14 mouse cellular contexts compared by ENCODE assay signal in the genomic region with DNA sequence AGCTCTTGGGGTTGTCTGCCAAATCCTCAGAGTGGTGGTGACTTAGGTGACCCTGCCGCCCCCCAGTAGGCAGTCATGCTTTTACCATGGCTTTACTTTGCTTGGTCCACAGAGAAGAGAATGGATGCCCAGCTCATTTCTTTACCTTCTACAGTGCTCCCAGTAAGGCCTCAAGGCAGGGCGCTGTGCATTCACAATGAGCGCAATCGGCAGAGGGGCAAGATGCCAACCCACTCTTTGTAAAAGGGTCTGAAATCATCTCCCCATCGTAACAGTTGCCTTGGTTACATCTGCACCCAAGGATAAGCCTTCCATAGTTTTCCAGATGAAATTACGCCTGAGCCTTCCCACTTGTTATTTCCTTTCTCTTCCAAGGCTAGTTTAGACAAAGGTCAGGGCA. TPM values are rescaled to one million over a fixed set of nuclear protein-coding genes. Genes with fewer than 3 reads are reported as not detected.
DNase-seq lines count a peak whose midpoint lies in the region; ATAC-seq lines count a peak whose summit lies in the region.
"Had no signal": no experiment of that assay in that cellular context is flagged by ENCODE, and none has a peak within 500 bp of the region (broad histone marks: within the 10 kb centered on the region; RNA-seq: fewer than 3 reads in every experiment).

No protein-coding gene starts in this region.

- 43% methylated on average over 6 of the region's 6 CpGs for WGBS in forebrain, embryonic 13.5 days
- WGBS in forebrain, embryonic 10.5 days, result 90% methylated on average over 6 of the region's 6 CpGs
- WGBS in hindbrain, embryonic 16.5 days, result 49% methylated on average over 6 of the region's 6 CpGs
- 46% methylated on average over 6 of the region's 6 CpGs for WGBS in midbrain, embryonic 15.5 days

- H3K27me3 ChIP-seq in forebrain, embryonic 13.5 days, result peaks cover 39% of the 10 kb centered on the region
- H3K27me3 ChIP-seq in forebrain, embryonic 10.5 days (ENCODE audit: poor library complexity, severe bottlenecking), result no peaks in the 10 kb centered on the region
- H3K27me3 ChIP-seq in hindbrain, embryonic 16.5 days (replicated peaks; ENCODE audit: control insufficient read depth, insufficient read depth, low read length), result no peaks in the 10 kb centered on the region
- no peaks in the 10 kb centered on the region for H3K27me3 ChIP-seq in midbrain, embryonic 15.5 days (replicated peaks)
- H3K27me3 ChIP-seq: embryonic facial prominence, embryonic 15.5 days; limb, embryonic 12.5 days; liver, embryonic 15.5 days had no signal

- peaks cover 41% of the 10 kb centered on the region for H3K4me1 ChIP-seq in forebrain, embryonic 13.5 days
- peaks cover 27% of the 10 kb centered on the region for H3K4me1 ChIP-seq in forebrain, embryonic 10.5 days
- H3K4me1 ChIP-seq in hindbrain, embryonic 16.5 days (ENCODE audit: control insufficient read depth, insufficient read depth, low read depth, low read length), result peaks cover 22% of the 10 kb centered on the region
- H3K4me1 ChIP-seq in midbrain, embryonic 15.5 days, result peaks cover 26% of the 10 kb centered on the region
- H3K4me1 ChIP-seq: limb, embryonic 12.5 days; liver, embryonic 15.5 days had no signal

- no peak overlapping the region for H3K4me3 ChIP-seq in forebrain, embryonic 13.5 days
- H3K4me3 ChIP-seq in forebrain, embryonic 10.5 days, result no peak overlapping the region
- H3K4me3 ChIP-seq in hindbrain, embryonic 16.5 days (ENCODE audit: low read length), result no peak overlapping the region
- H3K4me3 ChIP-seq in midbrain, embryonic 15.5 days, result no peak overlapping the region
- H3K4me3 ChIP-seq: embryonic facial prominence, embryonic 15.5 days; limb, embryonic 12.5 days; liver, embryonic 15.5 days had no signal

- no peak overlapping the region for H3K9ac ChIP-seq in forebrain, embryonic 13.5 days
- H3K9ac ChIP-seq in hindbrain, embryonic 16.5 days (ENCODE audit: low read depth, low read length), result no peak overlapping the region; the same call in 1 of the 2 replicates
- H3K9ac ChIP-seq in midbrain, embryonic 15.5 days, result no peak overlapping the region
- H3K9ac ChIP-seq: embryonic facial prominence, embryonic 15.5 days; limb, embryonic 12.5 days; liver, embryonic 15.5 days had no signal

- 0 out of 2 replicates have a peak overlapping the region, but pooled peaks have one; percentile 4 for H3K4me2 ChIP-seq in forebrain, embryonic 13.5 days
- H3K4me2 ChIP-seq in hindbrain, embryonic 16.5 days (ENCODE audit: low read length), result no peak overlapping the region
- H3K4me2 ChIP-seq in midbrain, embryonic 15.5 days, result no peak overlapping the region
- H3K4me2 ChIP-seq: embryonic facial prominence, embryonic 15.5 days; limb, embryonic 12.5 days; liver, embryonic 15.5 days had no signal

- H3K27ac ChIP-seq in forebrain, embryonic 13.5 days, result no peak overlapping the region
- no peak overlapping the region for H3K27ac ChIP-seq in forebrain, embryonic 10.5 days
- H3K27ac ChIP-seq in hindbrain, embryonic 16.5 days (ENCODE audit: low read depth, low read length), result peak overlapping the region; percentile 51
- peak overlapping the region; percentile 55 for H3K27ac ChIP-seq in midbrain, embryonic 15.5 days
- H3K27ac ChIP-seq: embryonic facial prominence, embryonic 15.5 days; limb, embryonic 12.5 days; liver, embryonic 15.5 days had no signal

- ATAC-seq in forebrain, embryonic 13.5 days, result peak; percentile 61
- peak; percentile 72 for ATAC-seq in hindbrain, embryonic 16.5 days
- peak; percentile 57 for ATAC-seq in midbrain, embryonic 15.5 days (replicated peaks)
- ATAC-seq in erythroid progenitor cell, adult 5-6 weeks (replicated peaks; ENCODE audit: low FRiP score, poor library complexity, severe bottlenecking), result no peak

- peaks cover 34% of the 10 kb centered on the region for H3K36me3 ChIP-seq in forebrain, embryonic 13.5 days (ENCODE audit: poor library complexity, severe bottlenecking)
- H3K36me3 ChIP-seq in forebrain, embryonic 10.5 days (replicated peaks), result peaks cover 63% of the 10 kb centered on the region
- H3K36me3 ChIP-seq in hindbrain, embryonic 16.5 days (ENCODE audit: control insufficient read depth, insufficient read depth, low read length), result peaks cover 3% of the 10 kb centered on the region; the same call in 1 of the 2 replicates
- 0 out of 2 replicates have a peak, but pooled peaks cover 3% of the 10 kb centered on the region for H3K36me3 ChIP-seq in midbrain, embryonic 15.5 days (replicated peaks)

- H3K9me3 ChIP-seq in forebrain, embryonic 13.5 days (replicated peaks), result no peaks in the 10 kb centered on the region
- H3K9me3 ChIP-seq in forebrain, embryonic 10.5 days, result no peaks in the 10 kb centered on the region
- H3K9me3 ChIP-seq in hindbrain, embryonic 16.5 days (ENCODE audit: control insufficient read depth, low read length), result no peaks in the 10 kb centered on the region
- H3K9me3 ChIP-seq in midbrain, embryonic 15.5 days, result no peaks in the 10 kb centered on the region
- H3K9me3 ChIP-seq: embryonic facial prominence, embryonic 15.5 days; limb, embryonic 12.5 days; liver, embryonic 15.5 days had no signal

- no peak for DNase-seq in forebrain, embryonic 10.5 days (ENCODE audit: extremely low spot score, low spot score)
- peak; percentile 66 for DNase-seq in left cerebral cortex, postnatal 4 days
- no peak for DNase-seq in left cerebral cortex, adult 18-20 months (ENCODE audit: low spot score in 2 of 2)
- DNase-seq in cerebellum, adult 9-10 months, result no peak
- DNase-seq: adrenal gland, adult 8-10 months; cerebellum, adult 8-10 months; kidney, adult 9 months had no signal

- intact Hi-C loops in left cerebral cortex, postnatal 4 days (cut with DNase I), result no loop called here

RNA-seq across cellular contexts. Expression of a gene that starts 58.9 kb away (rescaled TPM):
- 3.8 and 4.3 TPM in 2 replicates for polyA plus RNA-seq in forebrain, embryonic 13.5 days (2015; fragmentation: Nextera tagmentation; extraction: Ambion mirVana)
- polyA plus RNA-seq in forebrain, embryonic 10.5 days (2016; fragmentation: Nextera tagmentation; extraction: Ambion mirVana), result 1.8 and 2.0 TPM in 2 replicates
- total RNA-seq in left cerebral cortex, postnatal 4 days (2021), result 10 to 100 TPM; 46.2 to 46.7 TPM
- total RNA-seq in left cerebral cortex, adult 18-20 months (2021), result 100 to 1,000 TPM; 108 to 117 TPM
- polyA plus RNA-seq in hindbrain, embryonic 16.5 days (2015; fragmentation: Nextera tagmentation; extraction: Ambion mirVana), result 7.2 and 7.4 TPM in 2 replicates
- 7.0 and 7.6 TPM in 2 replicates for polyA plus RNA-seq in midbrain, embryonic 15.5 days (2015; fragmentation: Nextera tagmentation; extraction: Ambion mirVana)
- not detected in 2 replicates for total RNA-seq in erythroid progenitor cell, adult 5-6 weeks (2015; ENCODE audit: low replicate concordance)
- not detected in 2 replicates for total RNA-seq in erythroid progenitor cell, adult 5-6 weeks (2017; ENCODE audit: low replicate concordance)

Comparison
In these comparisons a context has a peak if more than half of its experiments do, and no peak if none do; other contexts are left out.
1. H3K27ac ChIP-seq: peak in hindbrain, embryonic 16.5 days (single experiment) and midbrain, embryonic 15.5 days (single experiment); none in forebrain, embryonic 13.5 days (single experiment) and forebrain, embryonic 10.5 days (single experiment).